Mouse (Mus musculus) heart, adult 2 months (tissue): Measurements from ENCODE around the gene Zfp688. TPM values are rescaled to one million over a fixed set of nuclear protein-coding genes. Genes with fewer than 3 reads are reported as not detected.
"Not testable (repeated sequence)": the region's sequence is repeated elsewhere in the genome, so short reads cannot be mapped to it uniquely, and the experiment has no call there.

Experiments used
- DNase-seq, 2 experiments: peaks; one replicate each; pipeline ENCODE4 v3.0.0; 2021
- H3K27ac ChIP-seq: fragments of 200-600 bp; 2 replicates; pipeline ENCODE4 v1.8.1; 2022
- H3K27me3 ChIP-seq: fragments of 200-500 bp; 2 replicates; pipeline ENCODE4 v1.6.1; 2012; ENCODE audit warnings: mild to moderate bottlenecking, low read length, inconsistent platforms, mixed read lengths; ENCODE audit not compliant: control insufficient read depth, insufficient read depth
- H3K36me3 ChIP-seq: fragments of 200-500 bp; 2 replicates; pipeline ENCODE4 v1.6.1; 2012; ENCODE audit warnings: low read length, inconsistent platforms; ENCODE audit not compliant: control insufficient read depth, insufficient read depth
- H3K4me1 ChIP-seq: fragments of 200-500 bp; 2 replicates; pipeline ENCODE4 v1.6.1; 2011; ENCODE audit warnings: low read length; ENCODE audit not compliant: control insufficient read depth, insufficient read depth
- H3K4me3 ChIP-seq: fragments of 200-600 bp; 2 replicates; pipeline ENCODE4 v1.8.1; 2022
- H3K79me2 ChIP-seq: fragments of 200-500 bp; replicated peaks from 2 replicates; pipeline ENCODE4 v1.6.1; 2012; ENCODE audit warnings: mild to moderate bottlenecking, inconsistent platforms, low read length, moderate library complexity, mixed read lengths; ENCODE audit not compliant: control insufficient read depth, insufficient read depth
- H3K9ac ChIP-seq: fragments of 200-500 bp; 2 replicates; pipeline ENCODE4 v1.6.1; 2012; ENCODE audit warnings: low read depth, mild to moderate bottlenecking, control low read depth, inconsistent platforms, low read length, mixed read lengths
- CTCF ChIP-seq: fragments of 200-600 bp; IDR thresholded peaks from 2 replicates; pipeline ENCODE4 v1.8.1; 2022; ENCODE audit warnings: antibody characterized with exemption, mild to moderate bottlenecking, moderate library complexity
- EP300 ChIP-seq: fragments of 200-500 bp; IDR thresholded peaks from 2 replicates; pipeline ENCODE4 v1.6.1; 2011; ENCODE audit warnings: low read depth, low read length, control low read depth; ENCODE audit not compliant: insufficient read depth
- POLR2A ChIP-seq: fragments of 200-500 bp; IDR thresholded peaks from 2 replicates; pipeline ENCODE4 v1.6.1; 2011; ENCODE audit warnings: mild to moderate bottlenecking, low read depth, low read length, control low read depth; ENCODE audit not compliant: insufficient read depth
- WGBS: fragments of 180-500 bp; shearing (Covaris S2); methylation state at CpG from one replicate; pipeline ENCODE4 v1.1.7; 2018; 5-methylcytosine and 5-hydroxymethylcytosine counted together
- intact Hi-C: fragments of 180-260 bp; cut with DNase I; formaldehyde crosslinking; loops from one replicate; pipeline ENCODE4 v1.15.1; 2025
- polyA plus RNA-seq: library from polyadenylated mRNA; depleted of rRNA; stranded (reverse); fragments of >200 nt; gene quantifications from 2 replicates; pipeline ENCODE4 v1.2.3, GENCODE M21; 2012
- total RNA-seq, 2 experiments: library from RNA; stranded (reverse); gene quantifications; 2 replicates each; pipeline ENCODE4 v1.2.3; 2021

The Zfp688 gene
- total and polyA plus RNA-seq, 3 experiments: 3.3 to 4.9 (median 3.8) TPM

DNA sequence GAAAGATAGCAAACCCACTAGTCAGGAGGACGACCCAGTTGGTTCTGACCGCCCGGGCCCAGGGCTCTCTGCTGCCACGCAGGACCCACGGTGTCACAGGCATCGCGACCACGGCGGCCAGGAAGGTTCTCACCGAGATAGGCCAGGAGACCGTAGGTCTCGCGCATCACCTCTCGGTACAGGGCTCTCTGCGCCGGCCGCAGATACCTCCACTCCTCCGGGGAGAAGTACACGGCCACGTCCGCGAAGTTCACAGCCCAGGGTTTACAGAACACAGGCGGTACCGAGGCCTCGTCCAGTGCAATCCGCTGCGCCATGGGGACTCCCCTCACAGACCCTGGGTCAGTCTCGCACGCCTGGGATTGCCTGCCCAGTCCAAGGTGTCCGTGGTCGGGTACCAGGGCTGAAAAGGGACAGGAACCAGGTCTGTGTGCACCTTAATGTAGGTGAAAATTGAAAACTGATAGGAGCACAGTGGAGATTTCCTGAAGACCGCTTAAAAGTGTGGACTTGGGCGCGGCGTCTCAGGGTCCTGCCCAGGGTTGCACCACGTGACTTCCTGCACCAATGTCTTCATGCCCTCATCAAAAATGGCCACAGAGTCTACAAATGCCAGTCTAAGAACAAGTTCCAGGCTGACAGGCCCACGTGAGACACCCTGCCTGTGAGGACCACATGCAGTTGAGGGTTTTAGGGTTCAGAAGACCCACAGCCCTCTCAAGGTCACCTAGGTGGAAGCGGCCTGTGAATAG, 35.1 kb downstream of the Zfp688 start, which contains the start of gene 9130019O22Rik:
Gene 9130019O22Rik, minus strand, starts transcription at position 526 of the 752 bp plus-strand sequence.
- intact Hi-C loops: loop anchor here (1.0 kb wide), 1 partner anchor 12 kb away; no protein-coding TSS in a partner anchor
- Histone ChIP-seq H3K36me3 (no peaks in the 10 kb centered on the region), H3K4me1 (peaks cover 2% of the 10 kb centered on the region), H3K4me3 (peak within 1 kb of the TSS; percentile 72), H3K27me3 (no peaks in the 10 kb centered on the region), H3K9ac (peak within 1 kb of the TSS; percentile 72), H3K79me2 (no peaks in the 10 kb centered on the region), H3K27ac (peak within 1 kb of the TSS; percentile 78)
- TF ChIP-seq CTCF (no peak), POLR2A (peak; percentile 94), EP300 (0 out of 2 replicates have a peak, but pooled peaks have one; percentile 19)
- 10% methylated on average over 38 of the region's 38 CpGs for WGBS
- DNase-seq: peak; percentile 87 to 92

DNA sequence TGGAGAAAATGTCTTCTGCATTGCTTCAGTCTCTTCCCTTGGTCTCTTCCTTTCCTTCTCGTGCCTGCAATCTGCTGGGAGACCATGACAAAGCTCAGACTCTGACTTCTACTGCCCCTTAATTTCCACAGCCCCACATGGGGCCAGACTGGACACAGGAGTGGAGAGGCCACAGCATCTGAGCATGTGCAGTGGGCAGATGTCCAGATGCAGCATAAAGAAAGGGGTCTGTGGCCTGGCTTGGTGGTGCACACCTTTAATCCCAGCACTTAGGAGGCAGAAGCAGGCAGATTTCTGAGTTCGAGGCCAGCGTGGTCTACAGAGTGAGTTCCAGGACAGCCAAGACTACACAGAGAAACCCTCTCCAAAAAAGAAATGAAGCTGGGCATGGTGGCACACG, 36.3 kb downstream of the Zfp688 start:
- 96% methylated on average over 4 of the region's 4 CpGs for WGBS
- H3K79me2 ChIP-seq, H3K4me1 ChIP-seq, H3K4me3 ChIP-seq, intact Hi-C loops, H3K27me3 ChIP-seq, DNase-seq, H3K27ac ChIP-seq, H3K36me3 ChIP-seq, H3K9ac ChIP-seq: not testable (repeated sequence)

DNA sequence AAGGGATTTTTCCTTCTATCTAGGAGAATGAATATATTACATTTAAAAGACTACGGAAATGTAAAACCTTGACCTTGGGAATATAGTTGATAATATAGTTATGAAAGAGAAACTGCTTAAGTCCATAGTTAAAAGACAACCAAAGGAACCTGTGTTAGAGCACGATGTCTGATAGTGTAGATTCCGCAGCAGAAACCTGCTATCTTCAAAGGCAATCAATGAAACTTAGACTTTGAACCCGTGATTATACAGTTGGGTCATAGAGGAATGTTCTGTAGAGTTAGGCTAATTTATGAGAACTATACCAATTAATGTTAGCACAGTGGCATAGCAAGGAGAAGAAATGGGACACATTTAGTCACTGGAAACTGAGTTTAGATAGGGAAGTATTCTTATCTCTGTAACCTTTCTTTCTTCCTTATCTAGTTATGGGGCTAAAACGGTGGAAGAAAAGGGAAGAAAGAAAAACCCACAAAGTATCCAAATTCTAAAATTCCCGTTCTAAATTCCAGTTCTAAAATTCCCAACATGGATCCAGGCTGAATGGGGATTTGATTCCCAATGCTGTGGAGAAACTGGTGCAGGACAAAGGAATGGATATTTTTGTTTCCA, 43.5 kb downstream of the Zfp688 start:
- no peak for DNase-seq
- Histone ChIP-seq H3K79me2 (no peaks in the 10 kb centered on the region), H3K27me3 (no peaks in the 10 kb centered on the region), H3K36me3 (no peaks in the 10 kb centered on the region), H3K27ac (no peak overlapping the region), H3K9ac (no peak overlapping the region), H3K4me3 (no peak overlapping the region), H3K4me1 (peaks cover 1% of the 10 kb centered on the region; the same call in 1 of the 2 replicates)
- intact Hi-C loops: no loop called here
- WGBS: 60% methylated on average over 6 of the region's 6 CpGs
- no peak for TF ChIP-seq CTCF
- TF ChIP-seq EP300: no peak
- TF ChIP-seq POLR2A: no peak

DNA sequence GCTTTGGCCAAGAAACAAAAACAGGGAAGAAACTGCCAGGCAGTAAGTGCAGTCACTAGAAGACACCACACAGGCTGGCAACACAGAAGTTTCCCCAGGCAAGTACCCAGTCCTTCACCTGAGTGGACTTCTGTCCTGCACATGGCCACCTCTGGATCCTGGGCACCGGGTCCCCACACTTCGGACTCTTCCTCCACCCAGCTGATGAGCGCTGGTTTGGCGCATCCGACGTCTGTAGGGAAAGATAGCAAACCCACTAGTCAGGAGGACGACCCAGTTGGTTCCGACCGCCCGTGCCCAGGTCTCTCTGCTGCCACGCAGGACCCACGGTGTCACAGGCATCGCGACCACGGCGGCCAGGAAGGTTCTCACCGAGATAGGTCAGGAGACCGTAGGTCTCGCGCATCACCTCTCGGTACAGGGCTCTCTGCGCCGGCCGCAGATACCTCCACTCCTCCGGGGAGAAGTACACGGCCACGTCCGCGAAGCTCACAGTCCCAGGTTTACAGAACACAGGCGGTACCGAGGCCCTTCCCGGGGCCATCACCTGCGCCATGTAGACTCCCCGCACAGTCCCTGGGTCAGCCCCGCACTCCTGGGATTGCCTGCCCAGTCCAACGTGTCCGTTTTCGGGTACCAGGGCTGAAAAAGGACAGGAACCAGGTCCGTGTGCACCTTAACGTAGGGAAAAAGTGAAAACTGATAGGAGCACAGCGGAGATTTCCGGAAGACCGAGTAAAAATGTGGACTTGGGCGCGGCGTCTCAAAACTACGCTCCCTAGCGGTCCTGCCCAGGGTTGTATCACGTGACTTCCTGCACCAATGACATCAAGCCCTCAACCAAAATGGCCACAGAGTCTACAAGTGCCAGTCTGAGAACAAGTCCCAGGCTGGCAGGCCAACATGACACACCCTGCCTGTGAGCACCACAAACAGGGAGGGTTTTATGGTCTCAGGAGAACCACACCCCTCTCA, 46.3 kb downstream of the Zfp688 start, which contains the start of gene Zfp747:
Gene Zfp747, minus strand, starts transcription at position 780 of the 975 bp plus-strand sequence.
- intact Hi-C loops: loop anchor here (1.0 to 2.0 kb wide), 2 partner anchors 12 to 17 kb away; partner anchors contain the start of genes 9130019O22Rik and E430018J23Rik

DNA sequence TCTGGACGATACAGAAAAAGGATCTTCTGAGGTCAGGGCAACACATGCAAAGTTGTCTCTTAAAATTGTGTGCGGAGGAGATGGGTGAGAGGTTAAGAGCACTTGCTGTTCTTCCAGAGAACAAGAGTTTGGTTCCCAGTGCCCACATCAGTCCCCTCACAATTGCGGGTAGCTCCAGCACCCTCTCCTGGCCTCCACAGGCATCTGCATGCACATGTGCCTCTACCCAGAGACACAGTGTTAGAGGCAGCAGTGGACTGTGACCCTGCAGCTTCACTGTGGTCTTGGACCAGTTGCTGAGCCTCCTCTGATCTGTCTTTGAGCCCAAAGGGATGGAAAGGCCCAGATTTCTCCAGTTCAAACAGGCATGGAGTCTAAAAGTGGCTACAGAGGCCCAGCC, 50.0 kb downstream of the Zfp688 start:
- H3K79me2 ChIP-seq, H3K9ac ChIP-seq, DNase-seq, H3K4me3 ChIP-seq, H3K4me1 ChIP-seq, H3K27ac ChIP-seq, H3K27me3 ChIP-seq, intact Hi-C loops, H3K36me3 ChIP-seq: not testable (repeated sequence)
- TF ChIP-seq CTCF: 0 out of 2 replicates have a peak, but pooled peaks have one; percentile 23
- WGBS: 94% methylated on average over 3 of the region's 3 CpGs

More for the DNA sequence above, 46.3 kb downstream of the Zfp688 start, which contains the start of gene Zfp747:
- WGBS: under 1% methylated on average over 49 of the region's 49 CpGs
- not testable (repeated sequence) for H3K36me3 ChIP-seq, H3K4me1 ChIP-seq, H3K27me3 ChIP-seq, H3K79me2 ChIP-seq
- TF ChIP-seq CTCF (peak; percentile 72), POLR2A (peak; percentile 93), EP300 (0 out of 2 replicates have a peak, but pooled peaks have one; percentile 64)
- DNase-seq: peak; percentile 93 to 95
- Histone ChIP-seq H3K4me3 (peak within 1 kb of the TSS; percentile 76), H3K27ac (peak within 1 kb of the TSS; percentile 90), H3K9ac (peak within 1 kb of the TSS; percentile 83)
